Mouse (Mus musculus) liver, embryonic 15.5 days (tissue): ENCODE results near the gene Gjd2. TPM values are rescaled to one million over a fixed set of nuclear protein-coding genes. Genes with fewer than 3 reads are reported as not detected.

ENCODE experiments used
- ATAC-seq: fragments of 200-750 bp; cut with Nextera tagmentation; 2 replicates; pipeline ENCODE4 v1.8.0; 2017; ENCODE audit warnings: moderate number of reproducible peaks, mild to moderate bottlenecking, moderate library complexity; ENCODE audit not compliant: insufficient read depth
- H3K27ac ChIP-seq: fragments of 300-500 bp; sonication (generic); replicated peaks from 2 replicates; pipeline ENCODE4 v1.5.1; 2015; ENCODE audit warnings: mild to moderate bottlenecking, inconsistent platforms
- H3K27me3 ChIP-seq: fragments of 300-500 bp; sonication (generic); 2 replicates; pipeline ENCODE4 v1.6.1; 2015; ENCODE audit warnings: mild to moderate bottlenecking, inconsistent platforms
- H3K36me3 ChIP-seq: fragments of 300-500 bp; sonication (generic); replicated peaks from 2 replicates; pipeline ENCODE4 v1.6.1; 2015; ENCODE audit warnings: moderate library complexity, mild to moderate bottlenecking, inconsistent platforms
- H3K4me1 ChIP-seq: fragments of 300-500 bp; sonication (generic); replicated peaks from 2 replicates; pipeline ENCODE4 v1.6.1; 2015; ENCODE audit warnings: inconsistent platforms
- H3K4me2 ChIP-seq: fragments of 300-500 bp; sonication (generic); 2 replicates; pipeline ENCODE4 v1.6.1; 2015; ENCODE audit warnings: moderate library complexity, mild to moderate bottlenecking, inconsistent platforms
- H3K4me3 ChIP-seq: fragments of 300-500 bp; sonication (generic); replicated peaks from 2 replicates; pipeline ENCODE4 v1.5.1; 2015; ENCODE audit warnings: mild to moderate bottlenecking, inconsistent platforms
- H3K9ac ChIP-seq: fragments of 300-500 bp; sonication (generic); 2 replicates; pipeline ENCODE4 v1.6.1; 2015; ENCODE audit warnings: moderate library complexity, mild to moderate bottlenecking, inconsistent platforms
- H3K9me3 ChIP-seq: fragments of 300-500 bp; sonication (generic); replicated peaks from 2 replicates; pipeline ENCODE4 v1.6.1; 2016; ENCODE audit warnings: inconsistent platforms
- WGBS: fragments of 180-500 bp; shearing (Covaris S2); methylation state at CpG from one replicate; pipeline ENCODE4 v1.1.7; 2015; ENCODE audit warnings: mixed read lengths; ENCODE audit not compliant: insufficient replicate concordance; 5-methylcytosine and 5-hydroxymethylcytosine counted together
- polyA plus RNA-seq: library from polyadenylated mRNA; unstranded; fragments of >200 nt; fragmentation: Nextera tagmentation; extraction: Ambion mirVana; gene quantifications from 2 replicates; pipeline ENCODE4 v1.2.1, GENCODE M21; 2015

Gjd2 gene
- polyA plus RNA-seq, 1 experiment from 2014 or later: not detected

- no peaks in the 10 kb centered on the region for H3K4me1 ChIP-seq
- no peak for ATAC-seq
- no peak overlapping the region for H3K9ac ChIP-seq
- H3K27me3 ChIP-seq: no peaks in the 10 kb centered on the region
- H3K4me3 ChIP-seq: no peak overlapping the region
- H3K9me3 ChIP-seq: no peaks in the 10 kb centered on the region
- WGBS: 70% methylated on average over 7 of the region's 7 CpGs
- no peak overlapping the region for H3K4me2 ChIP-seq
- no peak overlapping the region for H3K27ac ChIP-seq
- no peaks in the 10 kb centered on the region for H3K36me3 ChIP-seq
Observed at GRCm38 (mm10) chr2:114049372-114049771, 36.0 kb upstream of the Gjd2 start.

GRCm38 (mm10) chr2:114047960-114048611 is 34.7 kb upstream of the Gjd2 start:
- H3K9ac ChIP-seq: no peak overlapping the region
- no peak for ATAC-seq
- no peaks in the 10 kb centered on the region for H3K4me1 ChIP-seq
- no peak overlapping the region for H3K4me2 ChIP-seq
- H3K4me3 ChIP-seq: no peak overlapping the region
- H3K36me3 ChIP-seq: no peaks in the 10 kb centered on the region
- H3K27me3 ChIP-seq: no peaks in the 10 kb centered on the region
- 70% methylated on average over 5 of the region's 5 CpGs for WGBS
- H3K9me3 ChIP-seq: no peaks in the 10 kb centered on the region
- no peak overlapping the region for H3K27ac ChIP-seq

DNA sequence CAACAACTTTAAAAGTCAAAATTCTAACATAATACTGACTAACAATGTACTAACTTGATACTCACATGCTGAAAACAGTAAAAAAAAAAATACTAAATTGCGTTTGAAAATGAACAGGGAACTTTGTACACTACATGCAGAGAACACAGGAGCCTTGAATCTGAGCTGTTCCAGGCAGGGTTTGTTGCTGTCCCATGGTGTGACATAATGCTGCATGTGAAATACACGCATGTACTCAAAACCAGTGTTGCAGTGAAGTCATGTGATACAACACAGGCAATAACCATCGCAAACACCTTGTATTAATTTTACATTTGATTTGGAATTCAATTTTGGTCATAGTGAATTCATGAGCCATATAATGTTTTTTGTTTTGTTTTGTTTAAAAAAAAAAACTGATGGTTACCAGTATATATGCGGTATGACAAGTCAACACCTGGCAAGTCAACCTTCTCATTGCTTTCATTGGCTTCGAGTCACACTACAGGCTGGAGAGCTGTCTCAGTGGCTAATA is 32.8 kb upstream of the Gjd2 start:
- WGBS: 72% methylated on average over 5 of the region's 5 CpGs
- no peak for ATAC-seq
- H3K4me1 ChIP-seq: no peaks in the 10 kb centered on the region
- no peaks in the 10 kb centered on the region for H3K9me3 ChIP-seq
- no peaks in the 10 kb centered on the region for H3K36me3 ChIP-seq
- no peak overlapping the region for H3K27ac ChIP-seq
- no peaks in the 10 kb centered on the region for H3K27me3 ChIP-seq
- no peak overlapping the region for H3K9ac ChIP-seq
- H3K4me2 ChIP-seq: no peak overlapping the region
- H3K4me3 ChIP-seq: no peak overlapping the region

GRCm38 (mm10) chr2:114037926-114038325 is 24.5 kb upstream of the Gjd2 start:
- Histone ChIP-seq H3K9ac (no peak overlapping the region), H3K4me3 (no peak overlapping the region), H3K27ac (no peak overlapping the region), H3K36me3 (no peaks in the 10 kb centered on the region), H3K9me3 (no peaks in the 10 kb centered on the region), H3K27me3 (no peaks in the 10 kb centered on the region), H3K4me2 (no peak overlapping the region), H3K4me1 (no peaks in the 10 kb centered on the region)
- no peak for ATAC-seq
- 55% methylated on average over 2 of the region's 2 CpGs for WGBS

DNA sequence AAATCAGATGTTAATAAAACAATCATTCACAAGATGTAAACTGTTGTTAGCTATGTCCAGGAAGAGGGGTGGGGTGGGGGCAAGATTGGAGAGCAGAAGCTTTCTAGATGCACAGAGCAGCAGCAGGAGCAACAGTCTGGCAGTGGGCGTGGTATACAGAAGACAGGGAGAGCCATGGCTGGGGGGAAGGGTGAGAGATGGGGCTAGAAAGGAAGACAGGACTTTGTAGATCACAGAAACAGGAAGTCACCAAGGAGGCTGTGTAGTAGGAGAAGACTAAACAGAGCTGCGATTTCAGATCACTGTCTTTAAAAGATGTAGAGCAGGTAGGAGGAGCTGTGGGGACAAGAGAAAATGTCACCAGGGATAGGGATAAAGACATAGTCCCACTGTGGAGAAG is 18.8 kb upstream of the Gjd2 start:
- Histone ChIP-seq H3K4me2 (no peak overlapping the region), H3K4me1 (no peaks in the 10 kb centered on the region), H3K9me3 (no peaks in the 10 kb centered on the region), H3K4me3 (no peak overlapping the region), H3K9ac (no peak overlapping the region), H3K36me3 (no peaks in the 10 kb centered on the region), H3K27me3 (no peaks in the 10 kb centered on the region), H3K27ac (no peak overlapping the region)
- ATAC-seq: no peak
- WGBS: 6% methylated on average over 2 of the region's 2 CpGs

DNA sequence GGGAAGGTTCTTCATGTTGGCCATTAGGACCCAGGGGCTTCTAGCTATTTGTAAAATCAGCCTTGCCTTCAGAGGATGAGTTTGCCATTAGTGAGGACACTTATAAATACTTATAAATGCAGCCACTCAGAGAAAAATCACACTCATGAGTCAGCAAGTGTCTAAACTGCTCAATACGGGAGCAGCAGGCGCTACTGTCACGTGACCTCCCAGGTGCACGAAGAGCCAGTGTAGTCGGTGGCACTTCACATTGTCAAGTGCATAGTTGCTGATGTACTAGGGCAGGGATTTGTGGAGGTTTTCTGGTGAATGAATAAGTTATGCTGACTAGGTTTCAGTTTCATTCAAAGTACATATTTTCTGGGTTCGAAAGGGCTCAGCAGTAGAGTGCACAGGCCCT is 10.0 kb upstream of the Gjd2 start:
- ATAC-seq: no peak
- H3K27me3 ChIP-seq: no peaks in the 10 kb centered on the region
- H3K27ac ChIP-seq: no peak overlapping the region
- WGBS: 78% methylated on average over 6 of the region's 6 CpGs
- no peak overlapping the region for H3K9ac ChIP-seq
- H3K36me3 ChIP-seq: no peaks in the 10 kb centered on the region
- no peaks in the 10 kb centered on the region for H3K9me3 ChIP-seq
- no peak overlapping the region for H3K4me2 ChIP-seq
- no peaks in the 10 kb centered on the region for H3K4me1 ChIP-seq
- H3K4me3 ChIP-seq: no peak overlapping the region

GRCm38 (mm10) chr2:114020210-114020563 is 6.8 kb upstream of the Gjd2 start:
- H3K4me1 ChIP-seq: no peaks in the 10 kb centered on the region
- no peak for ATAC-seq
- no peak overlapping the region for H3K9ac ChIP-seq
- no peak overlapping the region for H3K4me3 ChIP-seq
- H3K27ac ChIP-seq: no peak overlapping the region
- H3K36me3 ChIP-seq: no peaks in the 10 kb centered on the region
- H3K9me3 ChIP-seq: no peaks in the 10 kb centered on the region
- H3K4me2 ChIP-seq: no peak overlapping the region
- H3K27me3 ChIP-seq: peaks cover 5% of the 10 kb centered on the region; the same call in 1 of the 2 replicates

DNA sequence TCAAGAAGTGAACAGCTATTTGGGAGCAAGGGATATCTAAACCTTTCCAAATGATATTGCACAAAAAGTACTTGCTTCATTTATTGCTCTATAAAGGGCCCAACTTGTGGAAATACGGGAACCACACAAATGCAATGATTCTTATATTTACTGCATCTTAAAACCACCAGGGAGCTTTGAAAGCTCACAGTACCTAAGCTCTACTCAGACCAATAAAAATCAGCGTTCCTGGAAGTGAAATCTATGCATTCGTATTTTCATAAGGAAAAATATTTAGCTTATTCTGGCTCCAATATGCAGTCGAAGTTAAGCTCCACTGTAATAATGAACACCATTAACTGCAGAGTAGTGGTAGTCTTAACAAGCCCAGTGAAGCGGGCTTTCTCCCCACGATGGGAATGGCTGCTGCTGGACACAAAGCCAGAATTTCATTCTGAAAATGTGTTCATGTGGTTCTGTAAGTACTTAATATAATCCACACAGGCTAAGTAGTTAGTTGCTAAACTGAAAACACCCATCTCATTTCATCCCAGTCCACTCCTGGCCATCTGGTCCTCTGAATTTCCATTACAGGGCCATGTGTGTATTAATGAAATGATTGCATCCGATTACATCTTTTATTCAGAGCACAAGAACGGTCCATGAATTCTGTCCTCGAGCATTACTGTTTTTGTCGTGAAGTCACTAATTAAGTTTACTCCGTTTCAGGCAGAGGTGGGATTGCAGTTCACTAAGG is 6.2 kb upstream of the Gjd2 start:
- no peak overlapping the region for H3K4me2 ChIP-seq
- no peak for ATAC-seq
- no peak overlapping the region for H3K27ac ChIP-seq
- H3K27me3 ChIP-seq: peaks cover 10% of the 10 kb centered on the region
- H3K9me3 ChIP-seq: no peaks in the 10 kb centered on the region
- H3K9ac ChIP-seq: no peak overlapping the region
- H3K4me3 ChIP-seq: no peak overlapping the region
- H3K4me1 ChIP-seq: no peaks in the 10 kb centered on the region
- WGBS: 62% methylated on average over 11 of the region's 11 CpGs
- H3K36me3 ChIP-seq: no peaks in the 10 kb centered on the region

- ATAC-seq: no peak
- no peaks in the 10 kb centered on the region for H3K9me3 ChIP-seq
- H3K27me3 ChIP-seq: peaks cover 25% of the 10 kb centered on the region
- H3K4me1 ChIP-seq: no peaks in the 10 kb centered on the region
- no peak overlapping the region for H3K9ac ChIP-seq
- no peak overlapping the region for H3K4me2 ChIP-seq
- no peak overlapping the region for H3K27ac ChIP-seq
- no peaks in the 10 kb centered on the region for H3K36me3 ChIP-seq
- WGBS: 25% methylated on average over 10 of the region's 10 CpGs
- H3K4me3 ChIP-seq: no peak overlapping the region
Observed at GRCm38 (mm10) chr2:114018136-114018535, 4.7 kb upstream of the Gjd2 start.

- no peak for ATAC-seq
- Histone ChIP-seq H3K36me3 (no peaks in the 10 kb centered on the region), H3K4me1 (no peaks in the 10 kb centered on the region), H3K27ac (no peak overlapping the region), H3K4me2 (no peak overlapping the region), H3K27me3 (peaks cover 43% of the 10 kb centered on the region), H3K9me3 (no peaks in the 10 kb centered on the region), H3K9ac (no peak overlapping the region), H3K4me3 (no peak overlapping the region)
- WGBS: 60% methylated on average over 6 of the region's 6 CpGs
Observed at GRCm38 (mm10) chr2:114014839-114015238, 1.4 kb upstream of the Gjd2 start.

DNA sequence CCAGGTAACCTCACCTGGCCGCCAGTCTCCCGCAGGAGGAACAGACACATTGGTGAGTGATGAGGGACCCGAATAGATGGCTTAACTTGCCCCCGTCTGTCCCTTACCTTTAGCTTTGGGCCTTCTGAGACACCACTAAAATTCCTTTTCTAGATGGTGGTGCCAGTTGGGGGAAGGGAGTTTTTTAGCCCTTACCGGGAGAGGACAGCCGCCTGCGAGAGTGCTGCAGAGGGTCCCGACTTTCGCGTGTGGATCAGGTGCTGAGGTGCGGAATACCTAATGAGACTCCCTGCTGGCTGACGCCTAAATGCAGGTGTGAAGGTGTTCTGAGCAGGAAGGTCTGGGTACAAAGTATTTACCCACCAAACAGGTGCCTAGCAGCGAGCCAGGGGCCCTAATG is 427 bp upstream of the Gjd2 start:
- Histone ChIP-seq H3K4me1 (no peaks in the 10 kb centered on the region), H3K9ac (no peak overlapping the region), H3K27me3 (peaks cover 43% of the 10 kb centered on the region), H3K36me3 (no peaks in the 10 kb centered on the region), H3K4me3 (peak overlapping the region; percentile 21; the same call in 1 of the 2 replicates), H3K9me3 (no peaks in the 10 kb centered on the region), H3K4me2 (peak overlapping the region; percentile 49), H3K27ac (no peak overlapping the region)
- 4% methylated on average over 13 of the region's 13 CpGs for WGBS
- no peak for ATAC-seq
